Mouse (Mus musculus) 3T3-L1 (cell line): ENCODE results near the gene Nid2.
A peak's percentile ranks its signal among the peaks of the same experiment; 100 is the strongest.

Experiments
- DNase-seq: peaks from one replicate; pipeline ENCODE4 v3.0.0-alpha.2; 2015; ENCODE audit warnings: low read depth, low spot score

Gene Nid2

GRCm38 (mm10) chr14:19744876-19745275 lies 6.2 kb upstream of the Nid2 start:
- no peak for DNase-seq

GRCm38 (mm10) chr14:19746232-19746631 lies 4.8 kb upstream of the Nid2 start:
- no peak for DNase-seq

- no peak for DNase-seq
Measured at GRCm38 (mm10) chr14:19746731-19747130, 4.3 kb upstream of the Nid2 start.

GRCm38 (mm10) chr14:19749743-19750142 lies 1.3 kb upstream of the Nid2 start:
- no peak for DNase-seq

- no peak for DNase-seq
Measured at GRCm38 (mm10) chr14:19750411-19751024, 547 bp upstream of the Nid2 start.

GRCm38 (mm10) chr14:19752276-19752675 lies 1.2 kb downstream of the Nid2 start:
- no peak for DNase-seq

GRCm38 (mm10) chr14:19759277-19760193 lies 8.5 kb downstream of the Nid2 start:
- no peak for DNase-seq

- DNase-seq = no peak
Measured at GRCm38 (mm10) chr14:19760721-19761120, 9.7 kb downstream of the Nid2 start.

- no peak for DNase-seq
Measured at GRCm38 (mm10) chr14:19762014-19762413, 10.9 kb downstream of the Nid2 start.

GRCm38 (mm10) chr14:19763527-19763926 lies 12.5 kb downstream of the Nid2 start:
- DNase-seq = no peak

GRCm38 (mm10) chr14:19764331-19764730 lies 13.3 kb downstream of the Nid2 start:
- no peak for DNase-seq

GRCm38 (mm10) chr14:19765539-19766379 lies 14.7 kb downstream of the Nid2 start:
- DNase-seq = no peak

- no peak for DNase-seq
Measured at GRCm38 (mm10) chr14:19766380-19766649, 15.2 kb downstream of the Nid2 start.

GRCm38 (mm10) chr14:19768648-19769047 lies 17.6 kb downstream of the Nid2 start:
- no peak for DNase-seq

GRCm38 (mm10) chr14:19769441-19770200 lies 18.6 kb downstream of the Nid2 start:
- peak; percentile 3 for DNase-seq

- no peak for DNase-seq
Measured at GRCm38 (mm10) chr14:19771173-19771572, 20.1 kb downstream of the Nid2 start.

GRCm38 (mm10) chr14:19774036-19774628 lies 23.1 kb downstream of the Nid2 start:
- no peak for DNase-seq

- no peak for DNase-seq
Measured at GRCm38 (mm10) chr14:19775491-19775890, 24.4 kb downstream of the Nid2 start.

- no peak for DNase-seq
Measured at GRCm38 (mm10) chr14:19776179-19776578, 25.1 kb downstream of the Nid2 start.

GRCm38 (mm10) chr14:19776890-19777289 lies 25.8 kb downstream of the Nid2 start:
- no peak for DNase-seq

GRCm38 (mm10) chr14:19777365-19777764 lies 26.3 kb downstream of the Nid2 start:
- no peak for DNase-seq
